Mouse (Mus musculus) thymus, adult 2 months (tissue): ENCODE data around the gene Dhcr24.

Experiments used
- CTCF ChIP-seq: fragments of 200-500 bp; IDR thresholded peaks from 2 replicates; pipeline ENCODE4 v1.5.1; 2012; ENCODE audit warnings: mild to moderate bottlenecking, control low read depth, low read length, moderate library complexity, borderline replicate concordance; ENCODE audit not compliant: control insufficient read depth, poor library complexity, insufficient read depth; ENCODE audit errors: extremely low read depth
- POLR2A ChIP-seq: fragments of 200-500 bp; IDR thresholded peaks from 2 replicates; pipeline ENCODE4 v1.6.1; 2012; ENCODE audit warnings: mild to moderate bottlenecking, low read length, control low read depth, moderate library complexity; ENCODE audit not compliant: control insufficient read depth, poor library complexity, insufficient read depth; ENCODE audit errors: extremely low read depth

DNA sequence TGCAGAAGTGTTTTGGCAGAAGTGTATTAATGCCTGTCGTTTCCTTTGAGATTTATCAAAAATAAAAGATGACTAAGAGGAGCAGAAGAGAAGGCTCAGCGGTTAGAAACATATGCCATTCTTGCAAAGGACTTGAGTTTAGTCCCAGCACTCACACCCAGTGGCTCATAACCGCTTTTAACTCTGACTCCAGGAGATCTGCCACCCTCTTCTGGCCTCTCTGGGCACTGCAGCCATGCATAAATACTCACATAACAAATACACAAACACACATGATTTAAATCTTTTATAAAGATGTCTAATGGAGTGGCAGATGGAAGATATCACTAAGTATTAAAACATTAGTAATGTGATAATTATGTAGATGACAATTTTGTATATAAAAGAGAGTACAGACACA is 35.4 kb downstream of the Dhcr24 start:
- TF ChIP-seq POLR2A (no peak), CTCF (no peak)
